Mouse (Mus musculus): ENCODE measurements around the gene Leo1. TPM values are rescaled to one million over a fixed set of nuclear protein-coding genes. Genes with fewer than 3 reads are reported as not detected.
A peak's percentile ranks its signal among the peaks of the same experiment; 100 is the strongest.

Leo1 gene
- polyA plus RNA-seq, 1 experiment from 2014 or later = 56.8 TPM

GRCm38 (mm10) chr9:75409852-75410378 lies 31.4 kb upstream of the Leo1 start, which contains the start of gene Mapk6:
Gene Mapk6, minus strand, starts transcription at chr9:75410005.
- Histone ChIP-seq H3K36me3 (replicated peaks) (peaks cover 5% of the 10 kb centered on the region; the same call in 1 of the 2 replicates), H3K27ac (peak within 1 kb of the TSS; percentile 99), H3K9me3 (no peaks in the 10 kb centered on the region), H3K4me1 (peaks cover 69% of the 10 kb centered on the region), H3K27me3 (ENCODE audit: poor library complexity, severe bottlenecking) (peaks cover 4% of the 10 kb centered on the region; the same call in 1 of the 2 replicates), H3K4me3 (peak within 1 kb of the TSS; percentile 70)
- peak; percentile 93 for DNase-seq (ENCODE audit: extremely low spot score, low spot score)
- under 1% methylated on average over 57 of the region's 58 CpGs for WGBS

DNA sequence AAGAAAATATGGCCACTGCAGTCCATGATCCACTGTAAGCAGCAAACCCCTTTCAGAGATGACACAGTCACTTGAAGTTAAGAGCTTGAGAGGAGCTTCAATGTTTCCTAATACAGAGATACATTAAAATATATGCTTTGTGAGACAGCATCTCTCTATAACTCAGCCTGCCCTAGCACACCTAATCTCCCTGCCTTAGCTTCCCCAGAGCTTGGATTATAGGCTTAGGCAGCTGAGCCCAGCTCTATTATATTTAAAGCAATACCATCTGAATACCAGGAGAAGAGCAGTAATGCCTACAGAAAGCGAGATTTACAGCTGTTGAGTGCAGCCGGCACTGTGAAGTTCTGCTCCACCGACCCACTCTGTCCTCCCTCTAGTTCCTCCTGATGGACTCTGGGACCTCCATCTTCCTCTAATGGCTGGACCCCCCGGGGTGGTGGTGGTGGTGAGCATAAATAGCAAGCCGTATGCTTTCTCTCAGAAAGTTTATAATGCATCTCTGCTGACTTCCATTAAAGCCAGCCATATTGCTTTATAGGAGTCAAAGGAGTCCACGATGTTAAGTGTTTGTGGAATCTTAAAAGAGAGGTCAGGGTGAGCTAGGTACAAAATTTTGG lies 30.3 kb upstream of the Leo1 start:
- 74% methylated on average over 6 of the region's 6 CpGs for WGBS
- peak overlapping the region; percentile 99 for H3K27ac ChIP-seq
- H3K27me3 ChIP-seq (ENCODE audit: poor library complexity, severe bottlenecking) = peaks cover 4% of the 10 kb centered on the region; the same call in 1 of the 2 replicates
- H3K4me3 ChIP-seq = peak overlapping the region; percentile 70
- no peaks in the 10 kb centered on the region for H3K9me3 ChIP-seq
- H3K4me1 ChIP-seq = peaks cover 59% of the 10 kb centered on the region
- DNase-seq (ENCODE audit: extremely low spot score, low spot score) = no peak
- peaks cover 4% of the 10 kb centered on the region; the same call in 1 of the 2 replicates for H3K36me3 ChIP-seq (replicated peaks)

GRCm38 (mm10) chr9:75411584-75411983 lies 29.7 kb upstream of the Leo1 start:
- WGBS = 86% methylated on average over 9 of the region's 9 CpGs
- no peak for DNase-seq (ENCODE audit: extremely low spot score, low spot score)
- Histone ChIP-seq H3K27ac (no peak overlapping the region), H3K4me1 (peaks cover 53% of the 10 kb centered on the region), H3K36me3 (replicated peaks) (no peaks in the 10 kb centered on the region; the same call in 1 of the 2 replicates), H3K27me3 (ENCODE audit: poor library complexity, severe bottlenecking) (peaks cover 4% of the 10 kb centered on the region; the same call in 1 of the 2 replicates), H3K9me3 (no peaks in the 10 kb centered on the region), H3K4me3 (no peak overlapping the region)

DNA sequence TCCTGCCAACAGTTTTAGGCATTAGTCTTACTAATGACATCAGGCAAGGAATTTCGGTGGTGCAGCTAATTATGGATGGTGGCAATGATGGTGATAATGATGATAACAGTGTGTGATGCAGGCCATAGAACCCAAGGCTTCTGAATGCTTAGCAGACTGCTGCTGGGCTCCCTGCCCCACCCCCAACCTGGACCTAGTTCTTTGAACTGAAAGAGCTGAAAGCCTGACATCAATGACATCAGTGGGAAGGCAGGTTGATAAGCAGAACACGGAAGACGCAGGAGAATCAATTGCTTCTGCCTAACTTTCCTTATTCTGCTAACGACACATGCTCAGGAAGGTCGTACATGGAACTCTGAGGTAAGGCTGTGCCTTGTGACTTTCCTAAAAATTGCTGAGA lies 28.1 kb upstream of the Leo1 start:
- DNase-seq (ENCODE audit: extremely low spot score, low spot score) = no peak
- Histone ChIP-seq H3K4me1 (peaks cover 36% of the 10 kb centered on the region), H3K27me3 (ENCODE audit: poor library complexity, severe bottlenecking) (peaks cover 4% of the 10 kb centered on the region; the same call in 1 of the 2 replicates), H3K4me3 (no peak overlapping the region), H3K27ac (no peak overlapping the region), H3K36me3 (replicated peaks) (no peaks in the 10 kb centered on the region), H3K9me3 (no peaks in the 10 kb centered on the region)
- WGBS = 78% methylated on average over 5 of the region's 5 CpGs

DNA sequence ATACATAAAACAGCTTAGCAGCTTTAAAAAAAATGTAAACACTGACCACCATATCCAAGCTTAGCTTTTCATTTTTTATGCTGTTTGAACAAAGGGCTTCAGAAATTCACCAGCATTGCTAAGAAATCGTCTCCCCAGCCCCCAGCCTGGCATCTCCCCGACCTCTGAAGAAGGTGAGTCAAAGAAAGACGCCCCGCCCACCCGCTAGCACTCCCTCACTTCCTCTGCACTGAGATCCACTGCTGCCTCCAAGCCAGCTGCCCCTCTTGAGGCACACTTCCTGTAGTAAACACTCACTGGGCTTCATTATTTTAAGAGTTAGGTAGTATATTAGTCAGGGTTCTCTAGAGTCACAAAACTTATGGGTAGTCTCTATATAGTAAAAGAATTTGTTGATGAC lies 27.1 kb upstream of the Leo1 start:
- no peak for DNase-seq (ENCODE audit: extremely low spot score, low spot score)
- H3K27me3 ChIP-seq (ENCODE audit: poor library complexity, severe bottlenecking) = peaks cover 4% of the 10 kb centered on the region; the same call in 1 of the 2 replicates
- no peaks in the 10 kb centered on the region for H3K9me3 ChIP-seq
- 45% methylated on average over 5 of the region's 5 CpGs for WGBS
- H3K4me3 ChIP-seq = no peak overlapping the region
- H3K4me1 ChIP-seq = peaks cover 32% of the 10 kb centered on the region
- H3K36me3 ChIP-seq (replicated peaks) = no peaks in the 10 kb centered on the region
- no peak overlapping the region for H3K27ac ChIP-seq

- WGBS = 86% methylated on average over 3 of the region's 3 CpGs
- Histone ChIP-seq H3K36me3 (replicated peaks) (no peaks in the 10 kb centered on the region), H3K4me1 (peaks cover 12% of the 10 kb centered on the region), H3K27me3 (ENCODE audit: poor library complexity, severe bottlenecking) (no peaks in the 10 kb centered on the region), H3K27ac (no peak overlapping the region), H3K4me3 (no peak overlapping the region), H3K9me3 (no peaks in the 10 kb centered on the region)
- DNase-seq (ENCODE audit: extremely low spot score, low spot score) = no peak
Observed at GRCm38 (mm10) chr9:75422251-75422691, 19.1 kb upstream of the Leo1 start.

DNA sequence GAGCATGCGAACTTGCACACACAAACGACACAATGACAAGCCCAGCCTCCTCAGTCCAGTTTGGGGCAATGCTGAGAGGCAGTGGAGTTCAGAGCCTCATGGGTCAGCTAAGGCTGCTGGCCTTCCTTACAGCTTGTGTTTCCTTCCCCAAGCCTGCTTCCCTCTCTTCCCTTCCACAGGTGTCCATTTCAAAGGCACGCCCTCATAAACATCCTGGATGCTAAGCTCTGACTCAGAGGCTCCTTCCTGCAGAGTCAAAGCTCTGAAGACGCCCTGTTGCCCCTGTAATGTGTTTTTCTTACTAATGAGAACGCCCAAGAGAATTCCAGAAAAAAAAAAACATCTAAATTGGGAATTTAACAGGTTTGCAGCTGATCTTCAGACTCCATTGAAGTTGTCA lies 17.6 kb upstream of the Leo1 start:
- DNase-seq (ENCODE audit: extremely low spot score, low spot score) = no peak
- Histone ChIP-seq H3K4me3 (no peak overlapping the region), H3K9me3 (no peaks in the 10 kb centered on the region), H3K27ac (no peak overlapping the region), H3K36me3 (replicated peaks) (no peaks in the 10 kb centered on the region), H3K4me1 (peaks cover 12% of the 10 kb centered on the region), H3K27me3 (ENCODE audit: poor library complexity, severe bottlenecking) (no peaks in the 10 kb centered on the region)
- WGBS = 72% methylated on average over 5 of the region's 5 CpGs

DNA sequence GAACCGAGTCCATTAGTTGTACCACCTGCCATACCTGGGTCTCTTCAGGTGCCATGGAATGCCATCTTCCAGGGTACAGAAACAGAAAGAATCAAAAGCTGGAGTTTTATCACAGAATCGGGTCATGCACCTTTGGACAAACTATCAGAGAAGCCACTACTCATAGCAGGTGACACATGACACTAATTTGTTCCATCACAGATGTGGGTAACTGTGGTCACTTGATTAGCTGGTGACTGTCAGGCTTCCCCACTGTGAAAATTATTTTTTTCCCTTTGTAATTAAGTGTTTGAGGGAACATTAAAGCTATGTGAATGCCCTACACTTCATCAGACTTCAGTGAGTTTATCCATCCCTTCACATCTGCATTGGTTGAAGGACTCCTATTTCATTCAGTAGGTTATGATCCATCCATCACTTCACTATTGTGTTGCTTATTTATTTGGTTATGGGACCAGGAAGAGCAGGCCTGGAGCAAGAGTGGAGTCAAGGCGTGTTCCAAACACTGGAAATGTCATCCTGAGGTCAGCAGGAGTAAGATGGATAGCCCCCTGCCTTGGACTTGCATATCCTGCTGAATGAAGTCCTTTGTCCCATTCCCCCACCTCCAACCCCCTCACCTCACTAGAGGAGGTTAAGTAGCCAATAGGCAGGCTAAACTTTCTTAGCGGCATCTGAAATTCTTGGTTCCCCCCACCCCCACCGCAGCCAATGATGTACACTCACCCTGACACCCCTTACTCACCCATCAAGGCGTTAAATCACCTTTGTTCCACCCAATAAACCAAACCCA lies 16.8 kb upstream of the Leo1 start:
- no peak for DNase-seq (ENCODE audit: extremely low spot score, low spot score)
- no peaks in the 10 kb centered on the region for H3K9me3 ChIP-seq
- no peaks in the 10 kb centered on the region for H3K27me3 ChIP-seq (ENCODE audit: poor library complexity, severe bottlenecking)
- no peak overlapping the region for H3K27ac ChIP-seq
- H3K4me1 ChIP-seq = peaks cover 12% of the 10 kb centered on the region
- H3K36me3 ChIP-seq (replicated peaks) = no peaks in the 10 kb centered on the region
- H3K4me3 ChIP-seq = no peak overlapping the region
- 72% methylated on average over 6 of the region's 6 CpGs for WGBS

DNA sequence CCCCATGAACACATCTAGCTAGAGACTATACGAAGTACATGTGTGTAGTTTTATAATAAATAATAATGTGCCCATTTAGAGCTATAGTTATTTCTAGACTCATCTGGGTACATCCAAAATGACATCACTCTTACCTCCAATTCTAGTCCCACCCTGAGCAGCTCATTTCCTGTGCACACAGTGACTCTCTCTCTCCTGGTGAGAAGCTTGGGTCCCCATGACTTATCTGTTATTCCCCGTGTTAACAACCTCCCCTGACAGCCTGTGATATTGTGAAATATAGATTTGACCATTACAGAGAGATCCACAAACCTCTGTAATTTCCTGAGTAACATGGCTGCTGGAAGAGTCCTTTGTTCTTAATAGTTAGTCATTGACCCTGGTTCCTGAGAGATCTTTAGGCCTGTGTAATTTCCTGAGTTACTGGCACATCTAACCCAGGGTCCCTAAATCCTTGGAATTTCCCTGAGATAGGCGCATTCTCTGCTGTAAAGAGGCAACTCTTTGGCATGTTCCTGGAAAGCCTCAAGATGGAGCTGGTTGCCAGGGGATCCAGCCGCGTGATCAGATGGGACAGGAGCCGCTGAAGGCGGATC lies 15.4 kb upstream of the Leo1 start:
- Histone ChIP-seq H3K27me3 (ENCODE audit: poor library complexity, severe bottlenecking) (no peaks in the 10 kb centered on the region), H3K4me3 (no peak overlapping the region), H3K27ac (no peak overlapping the region), H3K4me1 (peaks cover 12% of the 10 kb centered on the region), H3K9me3 (no peaks in the 10 kb centered on the region), H3K36me3 (replicated peaks) (no peaks in the 10 kb centered on the region)
- no peak for DNase-seq (ENCODE audit: extremely low spot score, low spot score)
- 89% methylated on average over 7 of the region's 7 CpGs for WGBS

DNA sequence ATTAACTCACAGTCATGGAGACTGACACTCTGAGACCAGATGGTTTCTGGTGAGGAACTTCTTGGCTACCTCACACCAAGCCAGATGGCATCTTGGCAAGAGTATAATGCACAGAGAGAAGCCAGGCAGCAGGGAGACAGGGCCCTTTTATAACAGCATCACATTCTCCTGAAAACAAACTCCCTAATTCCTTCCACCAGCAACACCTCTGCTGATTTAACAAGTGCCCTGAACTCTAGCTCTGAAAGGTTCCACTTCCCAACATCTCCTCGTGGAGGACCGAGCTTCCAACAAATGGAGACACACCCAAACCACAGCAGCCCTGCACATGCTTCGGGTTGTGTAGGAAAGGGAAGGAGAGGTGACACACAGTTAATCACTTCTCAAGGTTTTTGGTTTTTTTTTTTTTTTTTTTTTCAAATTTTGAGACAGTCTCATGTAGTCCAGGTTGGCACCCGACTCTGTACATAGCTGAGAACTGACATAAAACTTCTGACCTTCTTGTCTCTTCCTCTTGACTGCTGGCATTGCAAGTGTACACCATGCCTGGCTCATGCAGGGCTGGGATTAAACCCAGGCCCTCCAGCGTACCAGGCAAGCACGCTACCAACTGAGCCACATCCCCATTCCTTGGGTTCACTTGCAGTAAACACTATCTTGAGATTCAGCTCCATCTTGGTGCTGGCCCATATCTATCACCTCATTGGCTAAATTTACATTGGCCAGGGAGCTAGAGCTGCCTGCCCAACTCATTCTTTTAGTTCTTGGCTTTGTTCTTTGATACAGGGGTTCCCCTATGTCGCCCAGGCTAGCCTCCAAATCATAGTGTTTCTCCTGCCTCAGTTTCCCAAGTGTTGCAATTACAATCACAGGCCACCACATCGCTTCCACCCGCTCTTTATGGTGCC lies 13.7 kb upstream of the Leo1 start:
- 88% methylated on average over 9 of the region's 9 CpGs for WGBS
- Histone ChIP-seq H3K27ac (no peak overlapping the region), H3K4me3 (no peak overlapping the region), H3K4me1 (peaks cover 21% of the 10 kb centered on the region), H3K27me3 (ENCODE audit: poor library complexity, severe bottlenecking) (no peaks in the 10 kb centered on the region), H3K9me3 (no peaks in the 10 kb centered on the region), H3K36me3 (replicated peaks) (no peaks in the 10 kb centered on the region)
- no peak for DNase-seq (ENCODE audit: extremely low spot score, low spot score)

- H3K4me3 ChIP-seq = no peak overlapping the region
- no peaks in the 10 kb centered on the region for H3K9me3 ChIP-seq
- no peak for DNase-seq (ENCODE audit: extremely low spot score, low spot score)
- no peaks in the 10 kb centered on the region for H3K36me3 ChIP-seq (replicated peaks)
- H3K27ac ChIP-seq = no peak overlapping the region
- 80% methylated on average over 2 of the region's 2 CpGs for WGBS
- H3K27me3 ChIP-seq (ENCODE audit: poor library complexity, severe bottlenecking) = no peaks in the 10 kb centered on the region
- H3K4me1 ChIP-seq = peaks cover 23% of the 10 kb centered on the region
Observed at GRCm38 (mm10) chr9:75428274-75428600, 13.1 kb upstream of the Leo1 start.

GRCm38 (mm10) chr9:75429040-75429439 lies 12.3 kb upstream of the Leo1 start:
- no peak overlapping the region for H3K4me3 ChIP-seq
- no peaks in the 10 kb centered on the region for H3K9me3 ChIP-seq
- no peaks in the 10 kb centered on the region for H3K36me3 ChIP-seq (replicated peaks)
- peaks cover 21% of the 10 kb centered on the region for H3K4me1 ChIP-seq
- 94% methylated on average over 2 of the region's 2 CpGs for WGBS
- no peak for DNase-seq (ENCODE audit: extremely low spot score, low spot score)
- H3K27me3 ChIP-seq (ENCODE audit: poor library complexity, severe bottlenecking) = no peaks in the 10 kb centered on the region
- H3K27ac ChIP-seq = no peak overlapping the region

Data from forebrain, embryonic 10.5 days (tissue).